Comparison of ENCODE assay signal across 8 mouse cellular contexts in genomic region chr8:48153360-48154121, GRCm38 (mm10). TPM values are rescaled to one million over a fixed set of nuclear protein-coding genes. Genes with fewer than 3 reads are reported as not detected.
DNase-seq lines count a peak whose midpoint lies in the region; ATAC-seq and TF ChIP-seq lines count a peak whose summit lies in the region.

No protein-coding gene starts in this region.

- peak overlapping the region; percentile 33 for H3K4me2 ChIP-seq in hindbrain, embryonic 13.5 days

- H3K36me3 ChIP-seq in hindbrain, embryonic 13.5 days, result no peaks in the 10 kb centered on the region

- H3K9ac ChIP-seq in hindbrain, embryonic 13.5 days, result no peak overlapping the region

- no peak for TF ChIP-seq CTCF in gastrocnemius, adult 2 months (IDR thresholded peaks at IDR 0.05)

- intact Hi-C loops in gastrocnemius, adult 2 months (cut with DNase I), result no loop called here

- peak; percentile 83 for ATAC-seq in hindbrain, embryonic 13.5 days (ENCODE audit: low FRiP score)

- peak overlapping the region; percentile 52 for H3K4me3 ChIP-seq in gastrocnemius, adult 2 months
- H3K4me3 ChIP-seq in hindbrain, embryonic 13.5 days, result no peak overlapping the region

- H3K9me3 ChIP-seq in hindbrain, embryonic 13.5 days, result 0 out of 2 replicates have a peak, but pooled peaks cover 7% of the 10 kb centered on the region

- 19% methylated on average over 15 of the region's 15 CpGs for WGBS in hindbrain, embryonic 13.5 days

- H3K27ac ChIP-seq in gastrocnemius, adult 2 months, result no peak overlapping the region
- peak overlapping the region; percentile 71 for H3K27ac ChIP-seq in hindbrain, embryonic 13.5 days

- peak; percentile 37 to 51 for DNase-seq in adrenal gland, adult 18-20 months (ENCODE audit: low spot score in 2 of 2)
- DNase-seq in cerebellum, postnatal 14 days, result peak; percentile 74 to 76
- DNase-seq in gastrocnemius, adult 2 months, result peak; percentile 79
- peak; percentile 61 to 88 for DNase-seq in layer of hippocampus, postnatal 14 days (ENCODE audit: low spot score in 2 of 2)
- peak; percentile 69 to 83 for DNase-seq in lung, postnatal 4 days
- DNase-seq in right cerebral cortex, postnatal 36 days (ENCODE audit: low spot score in 2 of 2), result peak; percentile 37 to 61
- no peak for DNase-seq in thymus, postnatal 14 days

- H3K27me3 ChIP-seq in hindbrain, embryonic 13.5 days, result 0 out of 2 replicates have a peak, but pooled peaks cover 3% of the 10 kb centered on the region

- H3K4me1 ChIP-seq in hindbrain, embryonic 13.5 days (replicated peaks), result peaks cover 33% of the 10 kb centered on the region

RNA-seq across cellular contexts. Expression of gene Dctd, which starts 54.6 kb away (rescaled TPM):
- total RNA-seq in adrenal gland, adult 18-20 months (2021), result 1 to 10 TPM in 1 of 2 experiments, under 1 TPM in 1; 0.96 to 2.9 TPM
- 1 to 10 TPM in 1 of 2 experiments, under 1 TPM in 1; 0.99 to 1.0 TPM for total RNA-seq in gastrocnemius, adult 2 months (2021)
- 8.4 and 9.0 TPM in 2 replicates for polyA plus RNA-seq in hindbrain, embryonic 13.5 days (2015; fragmentation: Nextera tagmentation; extraction: Ambion mirVana)
- 1 to 10 TPM; 5.3 to 6.9 TPM for total RNA-seq in layer of hippocampus, postnatal 14 days (2021)
